Mouse (Mus musculus): Measurements from ENCODE around the gene Gipc3. TPM values are rescaled to one million over a fixed set of nuclear protein-coding genes. Genes with fewer than 3 reads are reported as not detected.

Gipc3 gene
- polyA plus RNA-seq, 2 experiments = 0.06 to 0.09 TPM

DNA sequence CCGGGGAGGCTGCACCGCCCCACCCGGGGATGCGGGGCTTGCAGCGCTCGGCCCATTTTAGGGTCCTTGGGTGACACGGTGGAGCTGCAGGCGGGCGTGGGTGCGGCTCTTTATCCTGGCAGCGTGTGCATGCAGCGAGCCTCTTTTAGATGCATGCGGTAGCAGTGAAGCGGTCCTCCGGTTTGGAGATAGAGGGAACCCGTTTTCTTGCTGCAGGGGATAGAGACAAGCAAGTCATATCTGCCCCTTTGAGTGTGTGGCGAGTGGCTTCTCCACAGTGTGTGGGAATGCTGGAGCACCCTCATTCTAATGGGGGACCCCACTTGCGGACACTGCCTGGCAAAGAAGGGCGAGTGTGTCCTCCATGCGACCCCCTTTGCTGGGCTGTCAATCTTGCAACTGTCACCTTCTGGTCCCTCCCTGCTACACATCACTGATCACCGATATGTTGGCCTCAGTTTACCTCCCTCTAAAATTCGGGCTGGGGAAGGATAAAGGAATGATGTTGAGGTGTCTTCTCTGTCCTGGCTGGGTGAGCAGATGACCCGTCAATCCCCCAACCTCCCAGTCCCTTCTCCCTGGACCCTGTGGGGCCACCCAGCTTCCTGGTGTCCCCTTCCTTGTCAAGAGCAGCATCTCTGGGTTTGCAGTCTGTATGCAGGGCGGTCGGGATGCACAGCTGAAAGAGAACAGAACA, 49.6 kb downstream of the Gipc3 start:
- WGBS = 2% methylated on average over 25 of the region's 25 CpGs
- Histone ChIP-seq H3K9ac (ENCODE audit: low read depth, low read length, severe bottlenecking) (peak overlapping the region; percentile 77), H3K27ac (replicated peaks; ENCODE audit: low read depth, low read length) (peak overlapping the region; percentile 83), H3K27me3 (ENCODE audit: control insufficient read depth, insufficient read depth, low read length) (peaks cover 13% of the 10 kb centered on the region; the same call in 1 of the 2 replicates), H3K36me3 (ENCODE audit: control insufficient read depth, insufficient read depth, low read length) (no peaks in the 10 kb centered on the region), H3K4me1 (ENCODE audit: control insufficient read depth, insufficient read depth, low read length) (peaks cover 14% of the 10 kb centered on the region), H3K9me3 (ENCODE audit: control insufficient read depth, low read length) (no peaks in the 10 kb centered on the region), H3K4me3 (replicated peaks; ENCODE audit: low read length) (peak overlapping the region; percentile 81), H3K4me2 (replicated peaks; ENCODE audit: low read depth, low read length, severe bottlenecking) (peak overlapping the region; percentile 96)
- no peak for ATAC-seq (ENCODE audit: low FRiP score, low read depth)
- DNase-seq (ENCODE audit: low spot score) = no peak
- no peak for TF ChIP-seq POLR2A (IDR thresholded peaks at IDR 0.05; ENCODE audit: borderline replicate concordance, extremely low read depth, insufficient read depth, insufficient read length)

DNA sequence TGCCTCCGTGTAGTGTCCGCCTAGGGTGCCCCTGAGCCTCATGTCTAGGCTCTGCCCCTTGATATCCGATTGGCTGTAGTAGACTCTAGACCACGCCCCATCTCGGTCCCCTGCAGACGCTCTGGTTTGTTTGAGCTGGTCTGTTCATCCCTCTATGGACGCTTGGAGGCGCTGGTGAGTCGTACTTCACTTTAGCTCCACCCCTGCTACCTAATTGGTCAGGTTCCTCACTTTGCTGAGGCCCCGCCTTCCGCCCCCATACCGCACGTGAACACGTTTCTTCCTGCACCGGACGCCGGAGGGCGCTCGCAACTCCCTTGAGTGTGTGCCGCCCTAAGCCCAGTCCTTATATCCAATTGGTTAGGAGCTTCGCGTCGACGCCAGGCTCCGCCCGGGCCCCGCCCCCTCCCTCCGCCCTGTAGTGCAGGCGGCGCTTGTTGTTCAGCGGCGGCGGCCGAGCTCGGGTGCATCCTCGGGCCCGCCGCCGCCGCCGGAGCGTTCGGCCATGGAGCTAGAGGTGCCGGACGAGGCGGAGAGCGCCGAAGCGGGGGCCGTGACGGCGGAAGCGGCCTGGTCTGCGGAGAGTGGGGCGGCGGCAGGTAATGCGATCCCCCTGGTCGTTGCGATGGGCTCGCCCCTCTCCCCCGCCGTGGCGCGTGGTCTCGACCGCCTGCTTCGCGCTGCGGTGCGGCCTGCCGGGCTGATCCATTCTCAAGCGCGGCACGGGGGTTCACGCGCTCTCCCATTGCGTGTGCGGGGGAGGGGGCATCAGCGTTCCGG, 50.3 kb downstream of the Gipc3 start, which contains the start of gene Pip5k1c:
Gene Pip5k1c, plus strand, starts transcription at position 410 of the 780 bp plus-strand sequence.
- ATAC-seq (ENCODE audit: low FRiP score, low read depth) (peak; percentile 96), DNase-seq (ENCODE audit: low spot score) (peak; percentile 98)
- Histone ChIP-seq H3K4me1 (ENCODE audit: control insufficient read depth, insufficient read depth, low read length) (peaks cover 14% of the 10 kb centered on the region), H3K9me3 (ENCODE audit: control insufficient read depth, low read length) (no peaks in the 10 kb centered on the region), H3K4me2 (replicated peaks; ENCODE audit: low read depth, low read length, severe bottlenecking) (peak within 1 kb of the TSS; percentile 96), H3K27ac (replicated peaks; ENCODE audit: low read depth, low read length) (peak within 1 kb of the TSS; percentile 83), H3K9ac (ENCODE audit: low read depth, low read length, severe bottlenecking) (peak within 1 kb of the TSS; percentile 77), H3K4me3 (replicated peaks; ENCODE audit: low read length) (peak within 1 kb of the TSS; percentile 81), H3K36me3 (ENCODE audit: control insufficient read depth, insufficient read depth, low read length) (no peaks in the 10 kb centered on the region), H3K27me3 (ENCODE audit: control insufficient read depth, insufficient read depth, low read length) (peaks cover 13% of the 10 kb centered on the region; the same call in 1 of the 2 replicates)
- WGBS = under 1% methylated on average over 59 of the region's 80 CpGs
- peak; percentile 73; the same call in 1 of the 2 replicates for TF ChIP-seq POLR2A (IDR thresholded peaks at IDR 0.05; ENCODE audit: borderline replicate concordance, extremely low read depth, insufficient read depth, insufficient read length)

DNA sequence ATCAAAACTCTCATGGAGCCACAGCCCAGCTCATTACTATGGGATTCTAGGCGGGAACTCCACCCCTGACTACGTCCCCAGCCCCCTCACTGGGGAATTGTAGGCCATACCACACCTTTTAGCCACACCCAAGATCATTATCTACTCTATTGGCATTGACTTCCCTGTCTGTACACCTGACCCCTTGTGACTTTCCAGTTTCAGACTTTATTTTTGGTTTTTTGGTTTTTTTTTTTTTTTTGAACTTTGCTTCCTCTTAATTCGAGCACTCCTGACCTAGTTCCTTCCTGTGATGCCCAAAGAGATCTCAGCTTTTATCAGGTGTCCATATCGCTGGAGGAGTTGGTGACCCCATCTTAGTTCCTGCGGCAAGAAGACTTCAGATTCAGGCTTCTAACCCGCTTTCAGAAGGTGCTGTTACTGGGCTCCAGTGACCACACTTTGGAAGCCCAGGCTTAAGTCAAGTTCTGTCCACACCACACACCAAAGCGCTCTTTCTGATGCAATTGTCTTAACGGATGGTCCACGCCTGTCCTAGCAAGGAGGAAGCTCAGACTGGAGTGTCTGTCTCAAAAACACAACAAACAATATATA, 51.5 kb downstream of the Gipc3 start, which contains the start of gene Tjp3:
Gene Tjp3, minus strand, starts transcription at position 71 of the 594 bp plus-strand sequence.
- H3K9ac ChIP-seq (ENCODE audit: low read depth, low read length, severe bottlenecking) = no peak within 1 kb of the TSS
- no peak for TF ChIP-seq POLR2A (IDR thresholded peaks at IDR 0.05; ENCODE audit: borderline replicate concordance, extremely low read depth, insufficient read depth, insufficient read length)
- no peaks in the 10 kb centered on the region for H3K9me3 ChIP-seq (ENCODE audit: control insufficient read depth, low read length)
- no peak for DNase-seq (ENCODE audit: low spot score)
- H3K27ac ChIP-seq (replicated peaks; ENCODE audit: low read depth, low read length) = no peak within 1 kb of the TSS
- H3K4me2 ChIP-seq (replicated peaks; ENCODE audit: low read depth, low read length, severe bottlenecking) = peak within 1 kb of the TSS; percentile 96; the same call in 1 of the 2 replicates
- H3K36me3 ChIP-seq (ENCODE audit: control insufficient read depth, insufficient read depth, low read length) = no peaks in the 10 kb centered on the region
- H3K4me3 ChIP-seq (replicated peaks; ENCODE audit: low read length) = peak within 1 kb of the TSS; percentile 2; the same call in 1 of the 2 replicates
- peaks cover 14% of the 10 kb centered on the region for H3K4me1 ChIP-seq (ENCODE audit: control insufficient read depth, insufficient read depth, low read length)
- H3K27me3 ChIP-seq (ENCODE audit: control insufficient read depth, insufficient read depth, low read length) = peaks cover 13% of the 10 kb centered on the region; the same call in 1 of the 2 replicates
- WGBS = 71% methylated on average over 9 of the region's 9 CpGs
- ATAC-seq (ENCODE audit: low FRiP score, low read depth) = no peak

DNA sequence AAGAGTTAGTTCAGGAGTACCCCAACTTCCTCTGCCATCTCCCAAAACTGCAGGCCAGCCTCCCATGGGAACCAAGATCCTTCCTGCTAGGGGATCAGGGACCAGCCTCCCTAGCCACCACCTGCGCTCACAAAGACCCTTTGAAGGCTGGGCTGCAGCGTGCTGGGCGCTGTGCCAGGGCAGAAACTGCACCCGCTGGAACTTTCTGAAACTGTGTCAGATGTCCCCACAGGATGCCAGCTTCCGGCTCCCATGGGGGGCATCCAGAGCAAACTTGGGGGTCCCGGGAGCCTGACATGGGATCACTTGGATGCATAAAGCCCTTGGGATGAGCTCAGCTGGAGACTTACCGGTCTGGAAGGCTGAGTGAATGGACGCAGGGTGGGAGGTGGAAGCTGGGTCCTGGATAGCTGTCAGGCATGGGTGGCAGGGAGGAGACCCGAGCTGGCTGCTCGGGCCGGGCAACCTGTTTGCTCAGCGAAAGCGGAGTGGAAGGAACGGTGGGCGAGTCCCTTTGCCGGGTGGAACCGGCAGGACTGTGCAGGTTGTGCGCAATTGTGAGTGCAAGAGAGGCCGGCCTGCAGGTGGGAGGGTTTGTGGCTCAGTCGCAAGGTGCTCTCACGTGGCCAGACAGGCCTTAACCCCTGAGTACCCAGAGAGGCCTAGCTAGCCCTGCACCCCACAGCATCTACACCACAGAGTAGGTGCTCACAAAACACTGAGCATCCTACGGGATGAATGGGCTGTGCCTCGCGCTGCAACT, 52.2 kb downstream of the Gipc3 start:
- WGBS = 15% methylated on average over 24 of the region's 24 CpGs
- ATAC-seq (ENCODE audit: low FRiP score, low read depth) (no peak), DNase-seq (ENCODE audit: low spot score) (no peak)
- Histone ChIP-seq H3K4me3 (replicated peaks; ENCODE audit: low read length) (peak overlapping the region; percentile 1; the same call in 1 of the 2 replicates), H3K9ac (ENCODE audit: low read depth, low read length, severe bottlenecking) (no peak overlapping the region), H3K36me3 (ENCODE audit: control insufficient read depth, insufficient read depth, low read length) (no peaks in the 10 kb centered on the region), H3K9me3 (ENCODE audit: control insufficient read depth, low read length) (no peaks in the 10 kb centered on the region), H3K27ac (replicated peaks; ENCODE audit: low read depth, low read length) (no peak overlapping the region), H3K27me3 (ENCODE audit: control insufficient read depth, insufficient read depth, low read length) (peaks cover 13% of the 10 kb centered on the region; the same call in 1 of the 2 replicates), H3K4me1 (ENCODE audit: control insufficient read depth, insufficient read depth, low read length) (peaks cover 18% of the 10 kb centered on the region), H3K4me2 (replicated peaks; ENCODE audit: low read depth, low read length, severe bottlenecking) (0 out of 2 replicates have a peak overlapping the region, but pooled peaks have one; percentile 0)
- TF ChIP-seq POLR2A (IDR thresholded peaks at IDR 0.05; ENCODE audit: borderline replicate concordance, extremely low read depth, insufficient read depth, insufficient read length) = no peak
